Mouse (Mus musculus) liver, postnatal 0 days (tissue): ENCODE measurements around the gene Gm20388.

ENCODE experiments used
- CTCF ChIP-seq: sonication (generic); IDR thresholded peaks from 2 replicates; pipeline ENCODE4 v1.5.1; 2016; ENCODE audit warnings: antibody characterized with exemption, low read depth
- EP300 ChIP-seq: IDR thresholded peaks from 2 replicates; pipeline ENCODE4 v1.6.1; 2016; ENCODE audit warnings: antibody characterized with exemption, low read depth, mild to moderate bottlenecking

- TF ChIP-seq CTCF (no peak), EP300 (no peak)
Measured at GRCm38 (mm10) chr8:123033431-123033830, 3122.8 kb downstream of the Gm20388 start.
